Mouse (Mus musculus): ENCODE measurements at regions not wholly inside any gene's neighbourhood (a gene's known extent, or its start where the extent isn't known, plus 50 kb on each side); places are given as distances from the start of the nearest gene placed in this dataset.

GRCm38 (mm10) chr12:25934526-25934925 lies 480.5 kb downstream of the Rnf144a start:
- ATAC-seq (ENCODE audit: insufficient number of reproducible peaks, low FRiP score, low TSS enrichment), result peak; percentile 77

- no peak for ATAC-seq (ENCODE audit: insufficient number of reproducible peaks, low FRiP score, low TSS enrichment)
Measured at GRCm38 (mm10) chr12:25926367-25926766, 488.7 kb downstream of the Rnf144a start.

- no peak for ATAC-seq (ENCODE audit: insufficient number of reproducible peaks, low FRiP score, low TSS enrichment)
Measured at GRCm38 (mm10) chr12:25924526-25924925, 490.5 kb downstream of the Rnf144a start.

DNA sequence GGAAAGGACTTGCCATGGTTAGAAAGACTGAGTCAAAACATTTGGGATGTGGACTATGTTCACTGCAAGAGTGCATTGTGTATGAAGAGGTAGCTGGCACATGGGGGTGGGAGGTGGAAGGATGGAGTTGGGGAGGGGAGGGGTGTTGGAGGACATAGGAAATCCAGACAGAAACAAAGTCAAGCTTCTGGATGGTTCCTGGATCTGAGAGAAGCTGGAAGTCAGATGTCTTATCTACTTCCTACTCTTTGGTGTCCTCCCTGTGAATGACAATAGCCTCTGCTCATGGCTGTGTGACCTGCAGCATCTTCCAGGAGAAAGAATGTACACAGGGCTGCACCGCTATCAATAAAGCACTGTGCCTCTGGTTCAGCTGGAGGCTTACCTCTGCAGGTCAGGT lies 491.3 kb downstream of the Rnf144a start:
- ATAC-seq (ENCODE audit: insufficient number of reproducible peaks, low FRiP score, low TSS enrichment), result no peak

- no peak for ATAC-seq (ENCODE audit: insufficient number of reproducible peaks, low FRiP score, low TSS enrichment)
Measured at GRCm38 (mm10) chr12:25905614-25906013, 509.4 kb downstream of the Rnf144a start.

DNA sequence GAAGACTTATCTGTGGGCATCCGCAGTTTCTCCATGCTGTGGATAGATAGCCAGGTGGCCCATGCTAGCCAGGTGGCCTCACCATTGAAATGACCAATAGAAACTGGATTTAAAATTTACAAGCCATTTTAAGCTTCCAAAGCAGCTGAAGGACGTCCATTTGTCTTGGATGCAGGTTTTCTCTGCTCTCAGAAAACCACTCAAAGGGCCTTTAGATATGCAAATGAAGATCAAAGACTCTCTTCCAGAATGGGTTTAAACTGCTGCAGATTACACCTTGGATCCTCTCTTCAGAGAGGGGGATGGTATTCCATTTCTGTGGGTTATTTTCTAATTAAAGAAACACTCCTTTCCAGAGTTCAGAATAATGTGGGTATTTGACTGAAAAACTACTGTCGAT lies 518.5 kb downstream of the Rnf144a start:
- ATAC-seq (ENCODE audit: insufficient number of reproducible peaks, low FRiP score, low TSS enrichment), result no peak

- no peak for ATAC-seq (ENCODE audit: insufficient number of reproducible peaks, low FRiP score, low TSS enrichment)
Measured at GRCm38 (mm10) chr12:25895691-25896090, 519.4 kb downstream of the Rnf144a start.

DNA sequence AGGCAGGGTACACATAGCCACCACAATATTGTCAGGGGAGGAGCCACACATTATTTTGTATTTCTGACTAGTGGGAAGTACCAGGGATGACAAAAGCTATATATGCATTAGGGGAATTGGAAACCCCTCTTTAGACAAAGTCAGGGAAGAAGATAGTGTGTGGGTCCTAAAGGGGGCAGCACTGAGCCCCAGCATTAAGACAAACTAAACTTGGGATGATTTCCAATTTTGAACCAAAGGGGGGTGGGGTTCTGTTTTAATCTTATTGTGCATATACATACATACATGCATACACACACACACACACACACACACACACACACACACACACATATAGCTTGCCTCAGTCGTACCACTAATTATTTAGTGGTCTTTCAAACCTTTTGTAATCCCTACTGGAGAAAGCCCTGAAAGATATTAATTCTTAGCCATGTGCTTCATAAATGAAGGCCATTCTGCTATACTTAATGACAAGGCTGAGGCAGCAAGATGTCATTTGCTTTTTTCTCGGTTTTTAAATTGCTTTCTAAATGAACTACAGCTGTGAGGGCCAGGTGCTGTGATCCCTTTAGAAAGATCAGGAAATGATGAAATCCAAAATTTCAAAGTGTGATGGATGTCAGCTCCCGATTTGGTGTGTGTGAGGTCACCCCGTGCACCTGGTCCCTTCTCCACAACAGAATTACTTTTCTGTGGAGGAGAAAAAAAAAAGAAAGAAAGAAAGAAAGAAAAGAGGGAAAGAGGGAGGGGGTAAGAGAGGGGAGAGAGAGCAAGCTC lies 523.5 kb downstream of the Rnf144a start:
- no peak for ATAC-seq (ENCODE audit: insufficient number of reproducible peaks, low FRiP score, low TSS enrichment)

GRCm38 (mm10) chr12:25890722-25891121 lies 524.3 kb downstream of the Rnf144a start:
- no peak for ATAC-seq (ENCODE audit: insufficient number of reproducible peaks, low FRiP score, low TSS enrichment)

- ATAC-seq (ENCODE audit: insufficient number of reproducible peaks, low FRiP score, low TSS enrichment), result peak; percentile 74
Measured at GRCm38 (mm10) chr12:25883771-25884171, 531.3 kb downstream of the Rnf144a start.

GRCm38 (mm10) chr12:25871816-25872215 lies 543.2 kb downstream of the Rnf144a start:
- no peak for ATAC-seq (ENCODE audit: insufficient number of reproducible peaks, low FRiP score, low TSS enrichment)

DNA sequence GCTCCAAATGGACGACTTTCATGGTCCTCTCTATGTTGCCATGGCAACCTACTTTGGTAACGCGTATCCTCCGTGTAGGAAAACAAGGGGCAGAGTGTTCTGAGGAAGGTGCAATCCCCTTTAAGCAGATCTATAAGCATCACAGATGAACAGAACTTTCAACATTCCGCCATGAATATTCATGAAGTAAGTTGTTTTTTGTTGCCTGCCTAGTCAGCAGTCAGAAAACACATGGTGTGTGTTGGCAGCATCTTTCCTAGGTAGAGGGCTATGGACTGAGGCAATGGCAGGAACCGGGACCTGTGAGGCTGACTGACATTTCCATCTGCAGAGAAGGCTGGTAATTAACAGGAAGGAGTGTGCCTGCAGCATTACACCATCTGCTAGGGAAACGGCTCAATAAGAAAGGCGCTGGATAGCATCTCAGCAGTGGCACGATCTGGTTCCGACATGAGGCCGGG lies 544.0 kb downstream of the Rnf144a start:
- peak; percentile 88 for ATAC-seq (ENCODE audit: insufficient number of reproducible peaks, low FRiP score, low TSS enrichment)

DNA sequence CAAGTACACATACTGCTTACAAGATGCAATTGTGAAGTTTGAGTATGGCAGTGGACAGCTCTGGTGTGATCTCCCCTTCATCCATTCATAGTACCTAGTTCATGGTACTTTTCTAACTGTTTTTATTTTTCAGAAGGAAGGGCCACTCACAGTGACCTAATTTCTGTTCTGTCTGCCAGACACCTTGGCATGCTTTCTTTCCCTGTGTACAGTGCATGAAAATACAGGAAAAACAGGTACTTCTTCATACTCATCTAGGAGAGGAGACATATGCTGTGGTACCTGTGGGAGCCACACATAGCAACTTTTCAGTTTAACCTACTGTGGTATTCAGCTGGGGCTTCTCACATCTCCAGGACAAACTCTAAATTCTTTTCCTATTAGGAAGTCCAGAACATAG lies 545.2 kb downstream of the Rnf144a start:
- peak; percentile 47; the same call in 1 of the 2 replicates for ATAC-seq (ENCODE audit: insufficient number of reproducible peaks, low FRiP score, low TSS enrichment)

DNA sequence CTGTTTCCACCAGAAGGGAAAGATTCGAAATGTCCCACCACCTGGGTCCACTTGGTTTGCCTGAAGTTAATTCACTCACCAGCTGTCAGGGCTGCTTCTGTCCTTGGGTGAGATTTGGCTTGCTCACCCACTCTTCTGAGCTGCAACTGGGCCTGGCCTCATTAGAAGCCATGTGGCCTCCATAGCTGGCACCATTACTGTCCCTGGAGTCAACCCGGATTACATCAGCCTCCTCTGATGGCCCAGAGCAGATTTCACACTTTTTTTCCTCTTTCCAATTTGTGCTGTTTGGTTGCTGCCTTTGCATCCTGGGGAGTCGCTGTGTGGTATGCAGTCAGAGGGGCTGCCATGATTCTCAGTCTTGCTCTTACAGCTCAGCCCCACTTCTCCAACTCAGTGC lies 550.0 kb downstream of the Rnf144a start:
- ATAC-seq (ENCODE audit: insufficient number of reproducible peaks, low FRiP score, low TSS enrichment), result peak; percentile 74

- peak; percentile 38; the same call in 1 of the 2 replicates for ATAC-seq (ENCODE audit: insufficient number of reproducible peaks, low FRiP score, low TSS enrichment)
Measured at GRCm38 (mm10) chr12:25864113-25864852, 550.8 kb downstream of the Rnf144a start.

DNA sequence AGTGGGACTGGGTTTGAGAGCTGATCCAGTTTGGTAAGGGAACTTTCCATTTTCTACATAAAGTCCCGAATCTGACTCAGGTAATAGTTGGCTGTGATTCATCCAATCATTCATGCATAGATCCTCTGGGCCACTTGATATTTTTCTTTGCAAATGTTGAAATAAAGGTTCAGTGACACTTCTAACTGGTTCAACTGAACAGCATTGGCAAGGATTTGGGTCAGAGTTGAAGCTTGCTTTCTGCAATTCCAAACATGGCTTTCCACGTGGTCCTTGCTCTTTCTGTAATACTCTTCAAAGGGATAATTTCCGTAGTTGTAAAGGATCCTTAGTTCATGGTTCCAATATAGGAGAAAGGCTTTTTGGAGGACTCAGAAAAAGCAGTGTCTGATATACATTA lies 554.0 kb downstream of the Rnf144a start:
- ATAC-seq (ENCODE audit: insufficient number of reproducible peaks, low FRiP score, low TSS enrichment), result no peak

DNA sequence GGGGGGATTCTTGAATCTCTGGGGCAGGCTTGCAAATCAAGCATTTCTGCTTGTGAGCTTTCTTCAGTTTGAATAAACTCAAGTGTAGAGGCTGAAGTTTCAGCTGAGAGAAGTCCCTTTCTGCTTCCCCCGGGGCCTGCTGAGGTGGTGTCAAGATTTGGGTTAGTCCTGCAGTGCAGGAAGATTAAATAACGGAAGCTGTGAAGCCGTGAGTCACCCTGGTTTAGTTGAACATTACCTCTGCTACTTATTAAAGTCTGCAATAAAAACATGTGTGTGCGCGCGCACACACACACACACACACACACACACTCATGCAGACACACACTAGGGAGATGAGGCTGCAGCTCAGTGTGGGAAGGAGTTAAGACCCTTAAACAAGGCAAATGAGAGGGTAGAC lies 556.7 kb downstream of the Rnf144a start:
- no peak for ATAC-seq (ENCODE audit: insufficient number of reproducible peaks, low FRiP score, low TSS enrichment)

GRCm38 (mm10) chr12:25830057-25830456 lies 585.0 kb downstream of the Rnf144a start:
- no peak for ATAC-seq (ENCODE audit: insufficient number of reproducible peaks, low FRiP score, low TSS enrichment)

DNA sequence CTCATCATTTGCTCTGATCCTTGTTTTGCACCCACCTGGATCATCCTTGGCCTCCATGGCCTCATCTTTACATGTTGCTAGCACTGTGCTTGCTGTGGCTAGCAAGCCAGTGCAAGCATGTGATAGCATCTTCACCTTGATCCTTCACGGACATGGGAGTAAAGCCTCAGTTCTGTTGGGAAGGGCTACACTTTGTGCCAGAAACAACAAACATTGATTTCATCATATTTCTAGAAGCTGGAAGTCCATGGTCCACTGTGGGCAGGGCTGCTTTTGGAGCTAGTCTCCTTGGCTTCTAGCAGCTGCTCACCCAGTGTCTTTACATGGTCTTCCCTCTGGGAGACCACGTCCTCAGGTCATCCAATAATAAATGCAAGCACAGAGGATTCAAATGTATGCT lies 587.1 kb downstream of the Rnf144a start:
- ATAC-seq (ENCODE audit: insufficient number of reproducible peaks, low FRiP score, low TSS enrichment), result no peak

- no peak for ATAC-seq (ENCODE audit: insufficient number of reproducible peaks, low FRiP score, low TSS enrichment)
Measured at GRCm38 (mm10) chr12:25826928-25827327, 588.1 kb downstream of the Rnf144a start.

DNA sequence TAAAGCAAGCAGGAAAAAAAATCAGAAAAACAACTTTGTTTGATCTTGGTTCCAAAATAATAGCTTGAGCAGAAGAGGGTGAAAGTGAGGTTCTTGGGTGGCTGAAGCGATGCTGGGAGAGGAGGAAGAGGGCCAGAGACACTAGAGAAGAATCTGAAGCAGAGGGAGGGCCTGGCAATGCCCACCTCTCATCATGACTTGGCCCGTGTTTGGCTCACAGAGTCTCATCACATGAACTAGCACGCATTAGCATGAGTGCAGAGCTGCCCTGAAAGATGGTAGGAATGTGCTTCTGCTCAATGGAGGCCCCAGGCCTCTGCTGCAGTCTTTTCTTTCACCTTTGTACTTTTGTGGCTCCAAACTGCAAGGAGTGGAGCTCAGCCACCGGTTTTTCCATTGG lies 588.6 kb downstream of the Rnf144a start:
- ATAC-seq (ENCODE audit: insufficient number of reproducible peaks, low FRiP score, low TSS enrichment), result no peak

DNA sequence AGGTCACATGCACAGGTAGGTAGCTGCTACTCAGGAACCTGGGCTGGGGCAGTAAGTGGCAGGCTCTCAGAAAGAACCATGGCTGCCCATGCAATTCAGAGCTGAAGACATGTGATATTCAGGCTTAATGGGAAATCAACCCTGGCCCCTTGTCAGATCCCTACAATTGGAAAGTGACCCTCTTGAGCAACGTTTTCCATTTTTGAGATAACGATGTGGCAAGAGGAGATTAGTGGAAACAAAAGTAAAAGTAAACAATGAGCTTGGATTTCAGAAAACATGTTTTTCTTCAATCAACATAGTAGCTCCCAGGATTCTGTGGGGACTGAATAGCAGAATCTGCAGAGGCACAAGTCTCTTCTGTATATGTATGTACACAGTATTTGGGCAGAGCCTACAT lies 598.8 kb downstream of the Rnf144a start:
- ATAC-seq (ENCODE audit: insufficient number of reproducible peaks, low FRiP score, low TSS enrichment), result no peak

All from cerebellum, adult (tissue).